ENCODE assay signal across 17 mouse cellular contexts in genomic region chr4:135391014-135391413, GRCm38 (mm10). TPM values are rescaled to one million over a fixed set of nuclear protein-coding genes. Genes with fewer than 3 reads are reported as not detected.
"Had no signal": no experiment of that assay in that cellular context is flagged by ENCODE, and none has a peak within 500 bp of the region (broad histone marks: within the 10 kb centered on the region; RNA-seq: fewer than 3 reads in every experiment).

No protein-coding gene starts in this region.

- H3K9ac ChIP-seq: liver, embryonic 14.5 days; liver, postnatal 0 days; lung, embryonic 14.5 days; midbrain, embryonic 12.5 days; neural tube, embryonic 13.5 days had no signal

- H3K4me3 ChIP-seq: midbrain, embryonic 12.5 days; neural tube, embryonic 13.5 days had no signal

- H3K4me2 ChIP-seq: lung, embryonic 14.5 days; midbrain, embryonic 12.5 days; neural tube, embryonic 13.5 days had no signal

- H3K4me1 ChIP-seq: midbrain, embryonic 12.5 days; neural tube, embryonic 13.5 days had no signal

- ATAC-seq: liver, postnatal 0 days; lung, postnatal 0 days had no signal

- H3K36me3 ChIP-seq: midbrain, embryonic 12.5 days; neural tube, embryonic 13.5 days had no signal

- H3K9me3 ChIP-seq: midbrain, embryonic 12.5 days; neural tube, embryonic 13.5 days had no signal

- DNase-seq: kidney, adult 18-20 months; kidney, adult 9 months; kidney, postnatal 14 days; kidney, postnatal 4 days; liver, postnatal 0 days; lung, embryonic 14.5 days; thymus, adult 2 months; thymus, postnatal 14 days; thymus, postnatal 4 days had no signal

- H3K27ac ChIP-seq: liver, embryonic 14.5 days; macrophage; midbrain, embryonic 12.5 days; neural tube, embryonic 13.5 days; stomach, postnatal 0 days had no signal

RNA-seq across cellular contexts. Expression of gene Ncmap, which starts 7.0 kb away (rescaled TPM):
- total RNA-seq: megakaryocyte, adult 5-6 weeks; neutrophil, adult 5-6 weeks had no signal
- polyA plus RNA-seq: macrophage had no signal
